Mouse (Mus musculus) bone marrow, adult 2 months (tissue): ENCODE results near the gene Tfeb.

ENCODE experiments used
- CTCF ChIP-seq: fragments of 200-500 bp; IDR thresholded peaks from 2 replicates; pipeline ENCODE4 v1.5.1; 2011; ENCODE audit warnings: low read length, control low read depth; ENCODE audit not compliant: control insufficient read depth, insufficient read depth
- POLR2A ChIP-seq: fragments of 200-500 bp; IDR thresholded peaks from 2 replicates; pipeline ENCODE4 v1.6.1; 2011; ENCODE audit warnings: low read depth, mild to moderate bottlenecking, control low read depth, low read length, borderline replicate concordance; ENCODE audit not compliant: control insufficient read depth

DNA sequence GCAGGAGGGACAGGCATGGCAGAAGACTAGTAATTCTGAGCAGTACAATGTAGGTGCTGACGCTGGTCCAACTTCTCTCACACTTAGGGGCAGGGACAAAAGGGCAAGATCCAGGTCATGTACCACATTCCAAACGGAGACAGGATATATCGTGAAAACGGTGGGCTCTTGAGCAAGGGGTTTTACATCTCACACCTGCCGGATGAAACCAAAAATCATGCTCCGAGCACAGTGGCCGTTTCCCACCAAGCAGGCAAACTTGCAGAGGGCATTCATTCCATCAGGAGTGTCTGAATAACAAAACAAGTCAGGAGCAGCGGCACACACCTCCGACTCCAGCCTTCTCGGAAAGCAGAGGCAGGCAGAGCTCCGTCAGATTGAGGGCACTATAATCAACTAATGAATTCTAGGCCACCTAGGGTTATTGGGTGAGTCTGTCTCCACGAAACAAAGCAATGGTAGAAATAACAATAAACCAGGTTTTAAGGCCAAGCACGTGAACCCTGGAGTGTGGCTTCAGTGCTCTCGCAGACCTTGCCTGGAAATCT is 1.2 kb upstream of the Tfeb start:
- TF ChIP-seq CTCF: no peak
- TF ChIP-seq POLR2A: no peak
